ENCODE assay signal across 8 mouse cellular contexts in the genomic region with DNA sequence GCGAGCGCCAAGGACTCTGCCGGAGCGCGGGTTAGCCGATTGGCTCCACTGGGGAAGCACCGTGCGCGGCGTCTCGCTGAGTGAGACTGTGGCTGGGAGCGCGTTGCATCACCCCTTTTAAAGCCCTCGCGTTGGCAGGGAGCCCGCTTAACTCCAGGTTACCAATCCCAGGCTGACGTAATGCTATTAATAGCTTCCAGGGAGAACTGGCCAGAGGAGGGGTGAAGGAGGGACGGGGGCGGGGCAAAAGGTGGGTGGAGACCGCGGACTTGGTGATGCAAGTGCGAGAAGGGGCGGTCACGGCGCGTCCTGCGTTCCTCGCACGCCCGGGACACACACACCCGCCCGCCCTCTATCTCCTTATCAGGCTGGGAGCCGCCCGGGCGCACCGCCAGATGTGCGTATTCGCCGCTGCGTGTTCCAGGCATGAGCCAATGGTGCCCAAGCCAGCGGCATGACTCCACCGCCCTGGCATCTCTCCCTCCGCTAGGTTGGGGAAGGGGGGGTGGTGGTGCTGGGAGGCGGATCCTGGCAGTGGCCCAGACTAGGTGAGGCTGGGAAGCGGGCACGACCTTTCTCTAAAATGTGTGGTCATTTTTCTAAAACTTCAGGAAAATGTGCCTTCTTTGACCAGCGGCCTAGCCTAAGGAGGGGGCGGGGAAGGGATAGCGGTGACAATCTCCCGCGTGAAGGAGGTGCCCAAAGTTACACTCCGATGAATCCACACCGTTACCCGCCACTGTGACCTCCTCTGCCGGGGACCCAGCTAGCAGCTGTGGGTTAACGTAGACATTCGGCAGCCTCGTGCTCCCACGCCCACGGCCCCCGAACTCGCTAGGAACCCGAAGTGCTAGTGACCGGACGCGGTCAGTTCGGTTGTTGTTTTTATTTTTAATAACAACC. TPM values are rescaled to one million over a fixed set of nuclear protein-coding genes. Genes with fewer than 3 reads are reported as not detected.
DNase-seq lines count a peak whose midpoint lies in the region; ATAC-seq and TF ChIP-seq lines count a peak whose summit lies in the region.

No protein-coding gene starts in this region.

- peaks cover 78% of the 10 kb centered on the region for H3K27me3 ChIP-seq in G1E (ENCODE audit: insufficient read depth, low read length)
- peaks cover 70% of the 10 kb centered on the region for H3K27me3 ChIP-seq in forebrain, embryonic 14.5 days (replicated peaks; ENCODE audit: control insufficient read depth, insufficient read depth, low read length)
- peaks cover 79% of the 10 kb centered on the region for H3K27me3 ChIP-seq in liver, embryonic 16.5 days (ENCODE audit: control insufficient read depth, insufficient read depth, low read depth, low read length)
- peaks cover 86% of the 10 kb centered on the region for H3K27me3 ChIP-seq in neural tube, embryonic 12.5 days (replicated peaks)
- H3K27me3 ChIP-seq in stomach, postnatal 0 days (ENCODE audit: control insufficient read depth, insufficient read depth, low read length) = 0 out of 2 replicates have a peak, but pooled peaks cover 3% of the 10 kb centered on the region

- peaks cover 10% of the 10 kb centered on the region for H3K4me1 ChIP-seq in G1E (ENCODE audit: insufficient read depth, low read depth, low read length)
- H3K4me1 ChIP-seq in forebrain, embryonic 14.5 days (ENCODE audit: control insufficient read depth, insufficient read depth, low read length) = peaks cover 23% of the 10 kb centered on the region
- peaks cover 17% of the 10 kb centered on the region for H3K4me1 ChIP-seq in liver, embryonic 16.5 days (ENCODE audit: control insufficient read depth, low read depth, low read length)
- H3K4me1 ChIP-seq in neural tube, embryonic 12.5 days = peaks cover 39% of the 10 kb centered on the region
- H3K4me1 ChIP-seq in stomach, postnatal 0 days (replicated peaks; ENCODE audit: control insufficient read depth, insufficient read depth) = no peaks in the 10 kb centered on the region

- intact Hi-C loops in heart, postnatal 10 days (cut with DNase I) = loop anchor here (1.0 to 5.0 kb wide), 2 partner anchors 41 to 241 kb away; no protein-coding TSS in a partner anchor

- TF ChIP-seq EP300 in stomach, postnatal 0 days (optimal IDR thresholded peaks at IDR 0.05) = no peak

- H3K36me3 ChIP-seq in G1E (replicated peaks) = no peaks in the 10 kb centered on the region
- no peaks in the 10 kb centered on the region for H3K36me3 ChIP-seq in forebrain, embryonic 14.5 days (ENCODE audit: control insufficient read depth, insufficient read depth, low read length)
- H3K36me3 ChIP-seq in liver, embryonic 16.5 days (ENCODE audit: control insufficient read depth, insufficient read depth) = no peaks in the 10 kb centered on the region
- no peaks in the 10 kb centered on the region for H3K36me3 ChIP-seq in neural tube, embryonic 12.5 days
- no peaks in the 10 kb centered on the region for H3K36me3 ChIP-seq in stomach, postnatal 0 days (ENCODE audit: control insufficient read depth, insufficient read depth, low read length)

- peak overlapping the region; percentile 35; the same call in 1 of the 2 replicates for H3K4me3 ChIP-seq in G1E (ENCODE audit: low read depth, low read length)
- peak overlapping the region; percentile 42 for H3K4me3 ChIP-seq in forebrain, embryonic 14.5 days (ENCODE audit: low read depth, low read length)
- H3K4me3 ChIP-seq in liver, embryonic 16.5 days (ENCODE audit: low read depth, low read length) = peak overlapping the region; percentile 61
- H3K4me3 ChIP-seq in neural tube, embryonic 12.5 days = peak overlapping the region; percentile 47
- H3K4me3 ChIP-seq in stomach, postnatal 0 days (ENCODE audit: low read depth, low read length) = peak overlapping the region; percentile 53

- peak overlapping the region; percentile 94 for H3K4me2 ChIP-seq in forebrain, embryonic 14.5 days (ENCODE audit: low read length)
- H3K4me2 ChIP-seq in liver, embryonic 16.5 days (ENCODE audit: low read depth, low read length) = peak overlapping the region; percentile 82
- H3K4me2 ChIP-seq in neural tube, embryonic 12.5 days (replicated peaks) = peak overlapping the region; percentile 98
- peak overlapping the region; percentile 91 for H3K4me2 ChIP-seq in stomach, postnatal 0 days (replicated peaks; ENCODE audit: low read depth)

- no peak for DNase-seq in G1E (ENCODE audit: low spot score)
- peak; percentile 88 for DNase-seq in cerebellum, adult 11-12 months
- peak; percentile 93 for DNase-seq in forebrain, embryonic 14.5 days (ENCODE audit: low spot score)
- peak; percentile 99 for DNase-seq in heart, postnatal 10 days
- peak; percentile 94 for DNase-seq in large intestine, adult 2 months (ENCODE audit: low read depth, low spot score)
- peak; percentile 100 for DNase-seq in stomach, postnatal 0 days (ENCODE audit: low spot score)

- peak overlapping the region; percentile 49 for H3K9ac ChIP-seq in forebrain, embryonic 14.5 days (ENCODE audit: low read length)
- H3K9ac ChIP-seq in liver, embryonic 16.5 days (ENCODE audit: low read depth, low read length) = peak overlapping the region; percentile 63
- H3K9ac ChIP-seq in neural tube, embryonic 12.5 days = peak overlapping the region; percentile 57
- peak overlapping the region; percentile 71 for H3K9ac ChIP-seq in stomach, postnatal 0 days (ENCODE audit: low read length)

- no peak for TF ChIP-seq CTCF in G1E (IDR thresholded peaks at IDR 0.05; ENCODE audit: low read depth, low read length)
- TF ChIP-seq CTCF in stomach, postnatal 0 days (IDR thresholded peaks at IDR 0.05; ENCODE audit: low read depth) = peak; percentile 5; the same call in 1 of the 2 replicates

- under 1% methylated on average over 67 of the region's 67 CpGs for WGBS in forebrain, embryonic 14.5 days
- WGBS in large intestine, adult 2 months = under 1% methylated on average over 67 of the region's 67 CpGs
- under 1% methylated on average over 67 of the region's 67 CpGs for WGBS in liver, embryonic 16.5 days (ENCODE audit: insufficient replicate concordance)
- WGBS in neural tube, embryonic 12.5 days = under 1% methylated on average over 67 of the region's 67 CpGs
- WGBS in stomach, postnatal 0 days = 1% methylated on average over 67 of the region's 67 CpGs

- no peak for ATAC-seq in G1E (ENCODE audit: extremely low read depth, insufficient number of reproducible peaks, low FRiP score, poor library complexity, severe bottlenecking)
- ATAC-seq in forebrain, embryonic 14.5 days = peak; percentile 90
- peak; percentile 87 for ATAC-seq in liver, embryonic 16.5 days (ENCODE audit: low read depth)
- peak; percentile 84 for ATAC-seq in neural tube, embryonic 12.5 days (ENCODE audit: low FRiP score, low read depth)
- ATAC-seq in stomach, postnatal 0 days (ENCODE audit: low FRiP score, low TSS enrichment) = peak; percentile 93

- H3K9me3 ChIP-seq in G1E (replicated peaks) = peaks cover 12% of the 10 kb centered on the region
- H3K9me3 ChIP-seq in forebrain, embryonic 14.5 days (replicated peaks; ENCODE audit: control insufficient read depth, low read length) = no peaks in the 10 kb centered on the region
- H3K9me3 ChIP-seq in liver, embryonic 16.5 days (replicated peaks; ENCODE audit: control insufficient read depth, low read length) = no peaks in the 10 kb centered on the region
- no peaks in the 10 kb centered on the region for H3K9me3 ChIP-seq in neural tube, embryonic 12.5 days
- H3K9me3 ChIP-seq in stomach, postnatal 0 days (ENCODE audit: control insufficient read depth, low read length) = no peaks in the 10 kb centered on the region

- H3K27ac ChIP-seq in forebrain, embryonic 14.5 days (ENCODE audit: low read depth, low read length) = no peak overlapping the region
- H3K27ac ChIP-seq in liver, embryonic 16.5 days (ENCODE audit: low read length) = peak overlapping the region; percentile 46
- H3K27ac ChIP-seq in neural tube, embryonic 12.5 days = no peak overlapping the region
- peak overlapping the region; percentile 80 for H3K27ac ChIP-seq in stomach, postnatal 0 days (replicated peaks)

RNA-seq across cellular contexts. Expression of a gene that starts 18.8 kb away (rescaled TPM):
- total RNA-seq in G1E (2014; fragmentation: Nextera tagmentation) (not detected in 2 replicates), G1E (2017) (0.05 and 0.12 TPM in 2 replicates)
- not detected in 2 replicates for polyA plus RNA-seq in G1E (2012)
- polyA plus RNA-seq in forebrain, embryonic 14.5 days (2014; fragmentation: Nextera tagmentation; extraction: Ambion mirVana) = not detected in 2 replicates
- not detected for total RNA-seq in heart, postnatal 10 days (2021)
- polyA plus RNA-seq in large intestine, adult 2 months (2012; rRNA removed) = not detected in 2 replicates
- polyA plus RNA-seq in liver, embryonic 16.5 days (2015; fragmentation: Nextera tagmentation; extraction: Ambion mirVana) = not detected in 2 replicates
- not detected in 2 replicates for polyA plus RNA-seq in neural tube, embryonic 12.5 days (2016; fragmentation: Nextera tagmentation; extraction: Ambion mirVana)
- 0.04 TPM in 1 of 2 replicates, not detected in the other for polyA plus RNA-seq in stomach, postnatal 0 days (2015; fragmentation: Nextera tagmentation; extraction: Ambion mirVana)

RNA-seq across cellular contexts. Expression of a gene that starts 34.4 kb away (rescaled TPM):
- total RNA-seq in G1E (2014; fragmentation: Nextera tagmentation) = not detected in 2 replicates
- total RNA-seq in G1E (2017) = 0.16 TPM in 1 of 2 replicates, not detected in the other
- not detected in 2 replicates for polyA plus RNA-seq in G1E (2012)
- polyA plus RNA-seq in forebrain, embryonic 14.5 days (2014; fragmentation: Nextera tagmentation; extraction: Ambion mirVana) = 0.98 and 1.5 TPM in 2 replicates
- 1 to 10 TPM; 5.3 to 5.6 TPM for total RNA-seq in heart, postnatal 10 days (2021)
- polyA plus RNA-seq in large intestine, adult 2 months (2012; rRNA removed) = 13.5 and 35.4 TPM in 2 replicates
- 1.5 and 1.9 TPM in 2 replicates for polyA plus RNA-seq in liver, embryonic 16.5 days (2015; fragmentation: Nextera tagmentation; extraction: Ambion mirVana)
- 2.0 and 2.1 TPM in 2 replicates for polyA plus RNA-seq in neural tube, embryonic 12.5 days (2016; fragmentation: Nextera tagmentation; extraction: Ambion mirVana)
- polyA plus RNA-seq in stomach, postnatal 0 days (2015; fragmentation: Nextera tagmentation; extraction: Ambion mirVana) = 6.5 and 11.1 TPM in 2 replicates

Comparison
In these comparisons a context has a peak if more than half of its experiments do, and no peak if none do; other contexts are left out.
1. H3K27ac ChIP-seq: peak in liver, embryonic 16.5 days (single experiment) and stomach, postnatal 0 days (single experiment); none in forebrain, embryonic 14.5 days (single experiment) and neural tube, embryonic 12.5 days (single experiment).
2. Peak in every context shown above with its lines, with median percentiles within 50 percentile points of each other: H3K4me3 ChIP-seq, H3K4me2 ChIP-seq and H3K9ac ChIP-seq.